Comparison of ENCODE assay signal across 8 mouse cellular contexts in genomic region chrX:48624054-48624420, GRCm38 (mm10). TPM values are rescaled to one million over a fixed set of nuclear protein-coding genes. Genes with fewer than 3 reads are reported as not detected.
DNase-seq lines count a peak whose midpoint lies in the region; ATAC-seq and TF ChIP-seq lines count a peak whose summit lies in the region.

No protein-coding gene starts in this region.

- H3K9me3 ChIP-seq in hindbrain, embryonic 13.5 days, result no peaks in the 10 kb centered on the region
- H3K9me3 ChIP-seq in midbrain, embryonic 13.5 days, result no peaks in the 10 kb centered on the region

- no peak for TF ChIP-seq CTCF in kidney, adult 2 months (conservative IDR thresholded peaks at IDR 0.05; ENCODE audit: insufficient read depth, insufficient read length, low read depth, low read length)
- TF ChIP-seq CTCF in bone marrow macrophage, adult 2 months (IDR thresholded peaks at IDR 0.05; ENCODE audit: low read depth, low read length), result no peak

- H3K4me3 ChIP-seq in kidney, adult 2 months (ENCODE audit: insufficient read depth, low read depth, low read length), result peak overlapping the region; percentile 90
- H3K4me3 ChIP-seq in bone marrow macrophage, adult 2 months (ENCODE audit: insufficient read depth, low read length), result peak overlapping the region; percentile 78
- peak overlapping the region; percentile 48 for H3K4me3 ChIP-seq in hindbrain, embryonic 13.5 days
- peak overlapping the region; percentile 56 for H3K4me3 ChIP-seq in midbrain, embryonic 13.5 days (replicated peaks)

- TF ChIP-seq POLR2A in kidney, adult 2 months (IDR thresholded peaks at IDR 0.05; ENCODE audit: low read depth, low read length), result no peak
- no peak for TF ChIP-seq POLR2A in bone marrow macrophage, adult 2 months (IDR thresholded peaks at IDR 0.05; ENCODE audit: borderline replicate concordance, low read depth, low read length)

- H3K36me3 ChIP-seq in kidney, adult 2 months (ENCODE audit: control insufficient read depth, insufficient read depth, low read length), result no peaks in the 10 kb centered on the region
- H3K36me3 ChIP-seq in hindbrain, embryonic 13.5 days, result no peaks in the 10 kb centered on the region
- H3K36me3 ChIP-seq in midbrain, embryonic 13.5 days, result no peaks in the 10 kb centered on the region

- 3% methylated on average over 9 of the region's 9 CpGs for WGBS in kidney, adult 2 months
- 13% methylated on average over 9 of the region's 9 CpGs for WGBS in hindbrain, embryonic 13.5 days
- WGBS in midbrain, embryonic 13.5 days, result 17% methylated on average over 9 of the region's 9 CpGs

- H3K27me3 ChIP-seq in kidney, adult 2 months (replicated peaks; ENCODE audit: control insufficient read depth, insufficient read depth, low read length), result no peaks in the 10 kb centered on the region
- no peaks in the 10 kb centered on the region for H3K27me3 ChIP-seq in hindbrain, embryonic 13.5 days
- H3K27me3 ChIP-seq in midbrain, embryonic 13.5 days, result no peaks in the 10 kb centered on the region

- no peak overlapping the region for H3K27ac ChIP-seq in kidney, adult 2 months (ENCODE audit: insufficient read depth, low read depth, low read length)
- H3K27ac ChIP-seq in bone marrow macrophage, adult 2 months (ENCODE audit: insufficient read depth, low read depth, low read length), result no peak overlapping the region
- H3K27ac ChIP-seq in hindbrain, embryonic 13.5 days, result peak overlapping the region; percentile 81
- H3K27ac ChIP-seq in midbrain, embryonic 13.5 days, result peak overlapping the region; percentile 90

- H3K4me2 ChIP-seq in hindbrain, embryonic 13.5 days, result peak overlapping the region; percentile 57
- H3K4me2 ChIP-seq in midbrain, embryonic 13.5 days (replicated peaks), result peak overlapping the region; percentile 61

- ATAC-seq in hindbrain, embryonic 13.5 days (ENCODE audit: low FRiP score), result 0 out of 2 replicates have a peak, but pooled peaks have one; percentile 21
- ATAC-seq in midbrain, embryonic 13.5 days, result no peak

- H3K4me1 ChIP-seq in kidney, adult 2 months (ENCODE audit: control insufficient read depth, insufficient read depth, low read length), result no peaks in the 10 kb centered on the region
- H3K4me1 ChIP-seq in bone marrow macrophage, adult 2 months (ENCODE audit: control insufficient read depth, insufficient read depth, low read length), result no peaks in the 10 kb centered on the region
- peaks cover 3% of the 10 kb centered on the region; the same call in 1 of the 2 replicates for H3K4me1 ChIP-seq in hindbrain, embryonic 13.5 days (replicated peaks)
- peaks cover 7% of the 10 kb centered on the region; the same call in 1 of the 2 replicates for H3K4me1 ChIP-seq in midbrain, embryonic 13.5 days (replicated peaks)

- no peak for DNase-seq in kidney, adult 2 months
- DNase-seq in kidney, postnatal 4 days, result no peak
- DNase-seq in cerebellum, adult 9-11 months, result no peak
- no peak for DNase-seq in gastrocnemius, adult 18-20 months (ENCODE audit: low spot score)
- no peak for DNase-seq in left cerebral cortex, adult 11 months (ENCODE audit: low spot score)

- peak overlapping the region; percentile 66 for H3K9ac ChIP-seq in hindbrain, embryonic 13.5 days
- peak overlapping the region; percentile 64 for H3K9ac ChIP-seq in midbrain, embryonic 13.5 days (replicated peaks)

RNA-seq across cellular contexts. Expression of gene Slc25a14, which starts 0.8 kb away (rescaled TPM):
- 3.9 and 5.0 TPM in 2 replicates for polyA plus RNA-seq in kidney, adult 2 months (2012; rRNA removed)
- 5.0 and 6.9 TPM in 2 replicates for polyA plus RNA-seq in bone marrow macrophage, adult 2 months (2012; ENCODE audit: insufficient read depth, insufficient read length, missing spikeins)
- polyA plus RNA-seq in hindbrain, embryonic 13.5 days (2015; fragmentation: Nextera tagmentation; extraction: Ambion mirVana), result 41.3 and 43.4 TPM in 2 replicates
- polyA plus RNA-seq in midbrain, embryonic 13.5 days (2015; fragmentation: Nextera tagmentation; extraction: Ambion mirVana), result 40.2 and 43.9 TPM in 2 replicates
- 1 to 10 TPM; 1.9 to 2.3 TPM for total RNA-seq in gastrocnemius, adult 18-20 months (2021)

RNA-seq across cellular contexts. Expression of gene Zfp280c, which starts 29.7 kb away (rescaled TPM):
- polyA plus RNA-seq in kidney, adult 2 months (2012; rRNA removed), result 2.0 and 2.5 TPM in 2 replicates
- polyA plus RNA-seq in bone marrow macrophage, adult 2 months (2012; ENCODE audit: insufficient read depth, insufficient read length, missing spikeins), result 8.1 and 11.4 TPM in 2 replicates
- polyA plus RNA-seq in hindbrain, embryonic 13.5 days (2015; fragmentation: Nextera tagmentation; extraction: Ambion mirVana), result 11.1 and 11.2 TPM in 2 replicates
- 12.4 and 14.4 TPM in 2 replicates for polyA plus RNA-seq in midbrain, embryonic 13.5 days (2015; fragmentation: Nextera tagmentation; extraction: Ambion mirVana)
- total RNA-seq in gastrocnemius, adult 18-20 months (2021), result 1 to 10 TPM; 4.6 TPM

RNA-seq across cellular contexts. Expression of gene Gpr119, which starts 50.2 kb away (rescaled TPM):
- not detected in 2 replicates for polyA plus RNA-seq in kidney, adult 2 months (2012; rRNA removed)
- not detected in 2 replicates for polyA plus RNA-seq in bone marrow macrophage, adult 2 months (2012; ENCODE audit: insufficient read depth, insufficient read length, missing spikeins)
- 0.14 TPM in 1 of 2 replicates, not detected in the other for polyA plus RNA-seq in hindbrain, embryonic 13.5 days (2015; fragmentation: Nextera tagmentation; extraction: Ambion mirVana)
- not detected in 2 replicates for polyA plus RNA-seq in midbrain, embryonic 13.5 days (2015; fragmentation: Nextera tagmentation; extraction: Ambion mirVana)
- not detected for total RNA-seq in gastrocnemius, adult 18-20 months (2021)

Comparison
In these comparisons a context has a peak if more than half of its experiments do, and no peak if none do; other contexts are left out.
1. H3K27ac ChIP-seq: peak in hindbrain, embryonic 13.5 days (single experiment) and midbrain, embryonic 13.5 days (single experiment); none in kidney, adult 2 months (single experiment) and bone marrow macrophage, adult 2 months (single experiment).
2. Peak in every context shown above with its lines, with median percentiles within 50 percentile points of each other: H3K4me3 ChIP-seq.